Mouse (Mus musculus) mature B cell (primary cell): Measurements from ENCODE around the gene Abcg8.

Source experiments
- in situ Hi-C: fragments of 300-500 bp; cut with MboI; formaldehyde crosslinking; loops from 2 replicates; pipeline ENCODE4 v1.14.3; 2019

Abcg8 gene

DNA sequence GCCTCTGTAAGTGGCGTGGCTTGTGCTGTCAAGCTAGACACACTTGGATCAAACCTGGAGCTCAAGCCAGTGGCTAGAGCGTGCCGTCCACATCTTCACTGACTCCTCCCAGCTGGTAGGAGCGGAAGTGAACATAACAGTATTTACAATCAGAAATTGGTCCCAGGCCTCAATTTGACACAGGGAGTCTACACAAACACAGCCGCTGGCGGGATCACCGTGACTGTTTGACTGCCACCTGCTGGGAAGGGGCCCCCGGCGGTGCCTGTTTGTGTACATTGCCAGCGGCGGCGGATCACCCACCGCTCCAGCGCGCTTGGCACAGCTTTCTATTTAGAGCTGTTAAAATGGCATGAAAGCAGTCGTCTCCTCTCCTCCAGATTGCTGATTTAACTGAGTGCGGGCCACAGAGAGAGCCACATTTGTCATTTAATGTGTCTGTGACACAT lies 33.3 kb downstream of the Abcg8 start:
- in situ Hi-C loops, result no loop called here

DNA sequence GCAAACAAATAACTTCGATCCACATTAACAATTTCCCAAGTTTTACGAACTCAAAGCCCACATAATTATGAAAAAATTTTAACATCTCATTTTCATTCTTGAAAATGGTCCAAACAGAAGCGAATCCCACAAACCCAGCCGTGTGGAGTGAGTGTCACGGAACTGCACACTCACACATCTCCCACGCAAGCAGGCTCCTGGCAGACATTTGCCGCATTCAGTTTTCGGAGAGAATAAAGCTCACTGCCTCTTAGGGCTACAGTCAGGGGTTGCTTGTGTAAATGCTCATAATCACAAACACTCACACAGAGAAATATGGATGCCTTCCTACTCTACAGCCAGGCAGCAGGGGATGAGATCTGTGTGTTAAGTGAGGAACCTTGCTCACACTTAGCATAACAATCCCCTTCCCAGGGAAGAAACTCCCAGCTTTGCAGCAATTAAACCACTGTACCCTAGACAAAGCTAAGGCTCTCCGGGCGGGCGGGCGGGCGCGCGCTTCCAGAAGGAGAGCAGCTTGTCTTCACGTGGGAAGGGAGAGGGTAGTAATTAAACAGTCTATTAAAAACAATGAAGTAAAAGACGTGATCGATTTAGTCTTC lies 37.6 kb downstream of the Abcg8 start:
- in situ Hi-C loops, result no loop called here

DNA sequence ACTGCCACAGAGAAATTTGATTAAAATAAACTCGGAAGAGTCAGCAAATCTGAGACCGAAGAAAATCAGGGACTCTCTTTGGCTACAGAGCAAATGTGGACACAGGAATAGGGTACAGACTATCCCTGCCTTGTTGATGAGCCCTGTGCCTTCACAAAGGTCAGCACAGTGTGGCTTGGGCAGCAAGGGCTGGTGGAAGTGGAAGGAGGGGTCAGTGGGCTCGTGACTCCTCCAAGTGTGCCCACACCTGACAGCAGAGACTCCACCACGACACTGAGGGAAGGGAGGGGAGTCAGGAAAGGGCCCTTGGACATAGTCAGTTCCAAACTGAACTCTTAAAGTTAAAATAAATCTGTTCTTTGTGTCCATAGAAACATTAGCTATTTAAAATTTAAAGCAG lies 38.8 kb downstream of the Abcg8 start:
- in situ Hi-C loops, result no loop called here

DNA sequence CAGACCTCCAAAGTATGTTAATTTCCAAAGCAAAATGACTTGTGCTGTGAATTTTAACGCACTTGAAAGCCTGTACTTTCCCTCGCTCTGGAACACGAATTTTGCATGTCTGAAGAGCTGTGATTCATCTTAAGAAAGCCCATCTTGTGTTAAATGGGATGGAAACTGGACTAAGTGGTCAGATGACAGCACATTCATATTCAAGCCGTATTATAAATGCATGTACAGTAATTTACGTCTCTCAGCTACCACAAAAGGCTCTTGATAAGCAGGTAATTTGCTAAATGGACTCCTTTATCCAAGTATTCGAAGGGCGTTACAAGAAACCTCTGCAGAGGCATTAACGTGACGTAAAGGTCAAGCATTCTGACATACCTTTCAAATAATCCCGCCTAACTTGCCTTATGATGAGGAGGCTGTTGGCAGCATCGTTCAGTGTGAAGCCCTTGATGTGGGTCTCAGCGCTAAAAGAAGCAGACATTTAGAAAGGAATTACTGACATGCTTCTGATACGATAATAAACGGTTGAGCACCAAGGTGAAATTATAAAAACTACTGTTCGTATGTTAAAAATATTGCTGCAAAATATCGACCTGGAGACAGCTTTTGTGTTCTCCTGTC lies 40.3 kb downstream of the Abcg8 start:
- in situ Hi-C loops, result no loop called here

DNA sequence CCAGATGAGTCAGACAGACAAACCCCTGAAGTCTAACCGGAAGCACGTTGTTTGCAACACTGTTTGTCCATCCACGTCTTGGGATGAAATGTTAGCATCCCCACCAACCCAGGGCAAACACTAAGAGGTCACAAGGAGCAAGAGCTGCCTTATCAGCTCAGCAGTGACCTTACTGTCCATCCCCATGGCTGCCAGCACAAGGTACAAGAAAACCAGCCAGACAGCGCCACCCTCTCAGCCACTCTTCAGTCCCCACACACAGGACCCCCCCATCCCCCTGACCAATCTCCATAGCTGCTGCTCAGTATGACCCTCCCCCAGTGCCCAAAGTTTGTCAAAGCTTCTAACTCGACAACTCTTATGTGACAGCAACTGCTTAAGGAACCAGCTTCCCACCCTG lies 41.3 kb downstream of the Abcg8 start:
- in situ Hi-C loops, result no loop called here

DNA sequence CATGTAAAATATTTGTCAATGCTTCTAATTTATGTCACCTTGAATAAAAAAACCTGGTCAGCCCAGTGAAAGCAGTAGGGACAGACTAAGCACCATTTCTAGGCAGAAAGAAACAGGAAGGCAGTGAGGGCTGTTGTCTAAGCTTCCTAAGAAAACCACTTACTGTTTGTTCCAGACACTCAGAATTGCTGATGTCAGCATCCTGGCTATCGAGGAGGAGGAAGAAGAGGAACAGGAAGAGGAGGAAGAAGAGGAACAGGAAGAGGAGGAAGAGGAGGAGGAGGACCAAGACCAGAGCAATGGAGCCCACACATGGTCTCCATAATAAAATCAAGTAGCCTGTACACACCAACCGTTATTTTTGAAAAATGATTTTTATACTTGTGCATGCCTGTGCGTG lies 43.0 kb downstream of the Abcg8 start:
- in situ Hi-C loops, result no loop called here

DNA sequence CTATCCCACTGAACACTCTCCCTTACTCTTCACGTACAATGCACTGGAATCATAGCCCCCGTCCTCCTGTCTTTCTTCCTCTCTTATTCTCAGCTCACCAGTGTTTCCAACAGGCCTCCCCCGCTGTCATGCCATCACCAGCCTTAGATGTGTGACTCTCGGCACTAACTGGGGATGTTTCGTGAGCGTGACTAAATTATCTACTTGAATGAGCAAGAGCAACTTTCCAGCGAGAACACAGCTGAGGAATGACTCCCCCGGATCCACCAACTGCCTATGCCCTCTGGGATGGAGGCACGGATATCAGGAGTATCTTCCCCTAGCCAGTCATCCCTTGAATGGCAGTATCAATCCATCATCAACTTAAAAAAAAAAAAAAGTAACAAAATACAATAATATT lies 47.9 kb downstream of the Abcg8 start:
- in situ Hi-C loops, result no loop called here

DNA sequence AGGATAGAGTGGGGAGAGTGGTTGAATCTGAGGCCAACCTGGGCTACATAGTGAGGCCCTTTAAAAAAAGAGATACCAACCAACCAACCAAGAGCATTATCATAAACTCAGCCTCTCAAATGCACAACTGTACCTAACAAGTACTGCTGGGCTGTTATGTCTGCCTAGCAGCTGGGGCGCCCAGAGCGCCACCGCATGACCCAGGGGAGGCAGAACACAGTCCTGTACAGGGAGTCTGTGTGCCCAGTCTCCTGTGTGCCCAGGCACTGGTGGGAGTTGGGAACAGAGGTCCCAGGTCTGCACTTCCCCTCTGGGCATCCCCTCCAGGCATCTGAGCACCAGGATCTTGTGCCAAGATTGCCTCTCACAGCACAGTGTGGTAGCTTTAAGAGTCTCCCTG lies 49.1 kb downstream of the Abcg8 start:
- in situ Hi-C loops, result no loop called here

DNA sequence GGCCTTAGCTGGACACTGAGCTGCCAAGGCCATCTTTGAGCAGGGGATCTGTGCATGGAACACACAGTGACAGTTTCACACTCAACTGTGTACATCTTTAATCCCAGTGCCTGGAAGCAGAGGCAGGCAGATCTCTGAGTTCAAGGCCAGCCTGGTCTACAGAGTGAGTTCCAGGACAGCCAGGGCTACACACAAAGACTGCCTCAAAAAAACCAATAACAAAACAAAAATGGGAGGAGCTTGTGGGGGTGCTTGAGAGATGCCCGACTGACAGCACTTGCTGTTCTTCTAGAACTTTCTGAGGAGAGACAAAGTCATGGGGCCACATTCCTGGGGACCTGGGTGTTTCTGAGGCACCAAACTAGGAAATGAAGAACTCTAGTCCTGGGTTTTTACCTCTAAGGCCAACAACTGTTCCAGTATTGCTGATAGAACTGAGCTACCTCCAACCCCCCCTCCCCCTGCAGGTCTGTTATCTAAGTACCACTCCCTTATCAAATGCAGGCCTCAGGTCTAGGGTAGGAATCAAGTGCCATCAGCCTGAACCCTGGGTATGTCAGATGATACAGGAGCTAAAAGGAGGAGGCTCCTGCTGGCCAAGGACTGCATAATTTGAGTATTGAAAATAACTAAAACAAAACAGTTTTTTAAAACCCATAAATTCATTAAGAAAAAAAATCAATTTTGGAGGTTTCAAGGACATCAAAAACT lies 52.3 kb downstream of the Abcg8 start:
- in situ Hi-C loops, result no loop called here

DNA sequence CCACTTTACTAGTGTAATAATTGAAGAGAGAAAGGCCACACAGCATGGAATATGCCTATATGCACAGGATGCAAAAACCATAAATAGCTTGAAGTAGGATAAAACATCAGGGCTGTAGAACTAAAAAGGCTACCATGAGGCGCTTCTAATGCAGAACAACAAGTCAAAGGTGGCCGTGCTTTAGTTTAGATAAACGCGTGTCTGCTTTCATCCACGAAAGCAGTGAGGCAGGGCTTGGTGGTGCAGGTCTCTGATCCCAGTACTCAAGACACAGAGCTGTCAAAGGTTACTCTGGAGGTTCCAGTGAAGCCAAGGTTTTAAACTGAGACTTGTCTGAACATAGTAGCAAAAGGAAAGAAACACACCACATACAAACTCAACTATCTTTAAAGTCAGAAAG lies 53.0 kb downstream of the Abcg8 start:
- in situ Hi-C loops, result no loop called here

DNA sequence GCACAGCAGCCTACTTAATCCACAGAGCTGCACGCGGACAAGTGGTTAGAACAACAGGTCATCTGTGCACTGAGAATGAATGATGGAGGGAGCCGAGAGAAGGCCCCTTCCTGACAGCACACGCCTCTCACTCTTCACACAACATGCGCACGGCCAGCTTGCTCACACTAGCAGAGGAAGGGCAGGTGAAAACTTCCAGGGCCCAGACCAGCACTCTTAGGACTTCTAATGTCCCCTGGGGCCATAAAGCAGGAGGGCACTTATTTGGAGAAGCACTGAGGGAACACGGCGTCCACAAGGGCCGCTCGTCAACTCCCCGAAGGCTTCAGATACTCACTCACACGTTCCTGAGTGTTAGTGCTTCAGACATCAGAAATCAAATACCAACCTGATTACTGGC lies 55.3 kb downstream of the Abcg8 start:
- in situ Hi-C loops, result no loop called here

DNA sequence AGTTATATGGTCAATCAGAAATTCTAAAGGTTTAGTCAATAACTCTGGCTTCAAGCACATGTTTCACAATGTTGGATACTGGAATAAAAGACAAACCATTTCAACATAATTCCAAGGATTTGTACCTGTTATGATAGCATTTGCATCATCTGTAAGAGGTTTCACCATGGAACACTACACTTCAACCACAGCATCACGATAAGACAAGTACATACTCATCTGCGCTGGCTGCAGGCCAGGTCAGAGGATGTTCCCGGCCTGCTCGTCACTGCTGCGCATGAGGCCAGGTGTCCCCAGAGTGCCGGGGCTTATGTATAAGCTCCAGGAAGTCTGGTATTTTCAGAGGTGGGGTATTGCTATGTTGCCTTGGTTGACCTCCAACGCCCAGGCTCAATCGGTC lies 56.5 kb downstream of the Abcg8 start:
- in situ Hi-C loops, result no loop called here

DNA sequence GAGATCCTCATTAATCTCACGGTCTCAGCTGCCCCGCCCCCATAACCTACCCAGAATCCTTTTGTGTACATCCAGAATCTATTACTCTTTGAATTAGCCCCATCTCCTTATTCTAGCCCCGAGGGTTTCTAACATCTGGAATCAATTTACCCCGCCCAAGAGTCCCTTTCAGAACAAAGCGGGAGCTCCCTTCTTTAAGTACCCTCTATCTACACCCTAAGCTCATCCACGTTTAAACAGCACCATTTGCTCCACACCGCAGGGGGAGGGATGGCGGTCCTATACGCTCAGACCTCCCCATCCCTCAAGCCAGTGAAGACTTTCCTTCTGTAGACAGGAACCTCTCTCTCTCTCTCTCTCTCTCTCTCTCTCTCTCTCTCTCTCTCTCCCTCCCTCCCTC lies 60.6 kb downstream of the Abcg8 start:
- in situ Hi-C loops, result no loop called here

DNA sequence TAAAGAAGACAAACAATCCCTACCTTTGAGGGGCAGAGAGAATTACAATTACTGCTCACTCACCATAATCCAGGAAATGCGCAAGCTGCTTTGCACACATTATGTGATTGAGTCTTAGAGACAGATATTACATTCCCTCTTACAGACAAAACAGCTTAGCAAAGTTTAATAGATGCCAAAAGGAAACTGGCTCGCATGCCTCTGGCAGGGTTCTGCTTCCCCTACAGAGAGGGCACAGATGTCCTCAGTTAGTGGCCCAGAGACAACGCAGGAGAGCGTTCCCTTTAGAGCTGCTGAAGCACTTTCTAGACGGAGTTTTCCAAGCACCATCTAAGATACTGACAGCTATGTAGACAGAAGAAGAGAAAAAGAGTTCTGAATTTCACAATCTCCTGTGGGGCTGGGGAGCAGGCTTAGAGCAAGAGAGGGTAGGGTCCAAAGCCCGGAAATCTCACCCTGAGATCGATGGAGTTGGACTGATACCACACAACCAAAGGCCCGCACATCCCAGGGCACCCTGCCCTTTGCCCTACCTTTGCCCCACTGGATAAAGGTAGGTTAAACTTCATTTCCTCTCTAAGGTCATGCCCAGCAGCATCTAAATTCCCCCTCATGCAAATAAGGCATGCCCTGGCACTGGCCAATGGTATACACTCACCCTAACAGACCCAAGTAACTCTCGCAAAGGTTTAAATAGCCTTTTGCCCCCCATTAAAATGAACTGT lies 62.1 kb downstream of the Abcg8 start:
- in situ Hi-C loops, result no loop called here

DNA sequence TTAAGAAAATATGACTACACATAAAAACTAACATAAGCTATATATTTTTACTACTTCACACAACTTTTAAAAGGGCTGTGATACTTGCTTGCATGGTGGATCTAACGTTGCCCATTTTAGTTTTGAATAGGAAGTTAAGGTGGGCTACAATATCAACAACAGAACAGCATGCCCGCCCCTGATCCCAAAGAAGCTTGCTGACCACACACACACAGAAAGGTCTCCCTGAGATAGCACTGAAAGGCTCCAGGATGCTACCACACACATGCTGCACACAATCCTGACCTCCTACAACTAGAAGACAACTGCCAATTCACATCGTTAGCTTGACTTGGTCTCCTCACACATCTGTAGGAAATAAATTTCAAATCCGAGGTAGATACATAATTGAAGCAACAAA lies 68.2 kb downstream of the Abcg8 start:
- in situ Hi-C loops, result no loop called here

DNA sequence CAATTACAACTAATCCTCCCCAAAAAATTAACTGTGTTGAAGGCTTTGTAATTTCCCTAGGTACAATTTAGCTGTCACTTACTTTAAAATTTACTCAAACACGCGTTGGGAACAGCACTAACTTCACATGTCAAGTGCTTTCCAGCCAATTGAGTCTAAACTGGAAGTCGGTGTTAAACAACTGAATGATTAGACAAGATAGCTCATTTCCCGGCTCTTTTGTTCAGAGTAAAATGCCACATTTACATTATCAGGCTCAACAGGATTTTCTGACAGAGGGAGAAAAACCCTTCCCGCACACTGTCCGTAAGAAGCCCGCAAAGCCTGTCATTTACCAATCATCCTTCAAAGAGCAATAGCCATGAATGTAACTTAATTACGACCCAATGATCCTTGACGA lies 68.9 kb downstream of the Abcg8 start:
- in situ Hi-C loops, result no loop called here

DNA sequence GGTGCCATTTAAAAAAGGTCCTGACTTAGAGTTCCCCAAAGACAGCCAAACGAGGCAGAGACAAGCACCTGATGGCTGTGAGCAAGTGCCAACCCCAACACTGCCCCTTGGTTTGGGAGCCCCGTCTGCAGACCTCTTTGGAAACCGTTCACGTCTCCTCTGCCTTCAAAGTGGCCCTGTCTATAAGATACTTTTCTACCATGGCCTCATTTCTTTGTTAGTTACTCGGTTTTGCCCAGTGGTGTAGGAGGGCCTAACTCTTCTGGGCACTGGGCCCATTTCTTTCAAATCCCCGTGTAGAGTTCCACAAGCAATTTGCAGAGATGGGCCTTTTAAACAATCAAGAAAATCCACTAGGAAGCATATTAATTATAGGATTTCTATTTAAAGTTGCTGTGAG lies 71.1 kb downstream of the Abcg8 start:
- in situ Hi-C loops, result no loop called here

DNA sequence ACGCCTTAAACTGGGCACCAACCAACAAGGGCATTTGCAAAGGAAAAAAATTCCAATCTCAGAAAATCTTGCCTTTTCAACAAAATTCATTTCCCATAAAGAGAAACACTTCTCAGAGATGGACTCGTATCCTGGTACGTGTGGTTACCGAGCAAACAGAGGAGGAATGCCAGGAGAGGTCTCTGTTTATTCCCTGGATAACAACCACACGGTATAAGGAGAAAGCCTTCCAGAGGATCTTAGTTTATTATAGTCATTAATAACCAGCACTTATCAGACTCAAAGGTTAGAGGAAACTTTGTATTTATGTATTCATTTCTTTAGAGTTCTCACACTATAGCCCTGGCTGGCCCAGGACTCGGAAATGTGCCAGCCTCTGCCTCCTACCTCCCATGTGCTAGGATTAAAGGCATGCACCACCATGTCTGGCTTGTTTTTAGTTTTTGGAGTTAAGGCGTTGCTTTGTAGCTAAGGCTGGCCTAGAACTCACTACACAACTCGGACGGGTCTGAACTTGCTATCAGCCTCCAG lies 72.1 kb downstream of the Abcg8 start:
- in situ Hi-C loops, result no loop called here

DNA sequence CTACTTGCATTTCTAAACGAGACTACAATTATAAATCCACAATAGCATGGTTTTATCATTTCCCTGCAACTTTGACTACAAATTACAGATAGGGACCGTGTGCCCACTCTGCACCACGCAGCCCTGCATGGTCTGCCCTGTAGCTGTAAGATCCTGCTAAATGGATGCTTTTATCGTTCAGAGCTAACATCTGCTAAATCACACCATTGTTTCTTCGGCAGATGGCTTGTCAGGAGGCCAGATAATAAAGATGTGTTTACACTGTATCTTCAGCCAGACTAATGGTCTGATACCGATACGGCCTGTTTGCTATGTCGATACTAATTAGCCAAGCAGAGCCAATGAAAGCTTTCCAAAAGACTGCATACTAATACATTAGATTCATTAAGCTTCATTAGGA lies 73.2 kb downstream of the Abcg8 start:
- in situ Hi-C loops, result no loop called here
